Mouse (Mus musculus): ENCODE results near the gene Best3. TPM values are rescaled to one million over a fixed set of nuclear protein-coding genes. Genes with fewer than 3 reads are reported as not detected.

Best3 gene
- total RNA-seq, 2 experiments from 2014 or later, result not detected

Other genes starting within 250 kb of the Best3 start
- not detected in 2 replicates for gene Myrfl, start 89.4 kb upstream of the Best3 start, total RNA-seq (2014; fragmentation: Nextera tagmentation)
- gene Myrfl, start 89.4 kb upstream of the Best3 start, total RNA-seq (2017), result not detected in 2 replicates
- 12.0 and 26.3 TPM in 2 replicates for gene Rab3ip, start 35.5 kb upstream of the Best3 start, total RNA-seq (2014; fragmentation: Nextera tagmentation)
- gene Rab3ip, start 35.5 kb upstream of the Best3 start, total RNA-seq (2017), result 17.9 and 19.2 TPM in 2 replicates
- not detected in 2 replicates for gene Gm10271, start 13.7 kb upstream of the Best3 start, total RNA-seq (2014; fragmentation: Nextera tagmentation)
- not detected in 2 replicates for gene Gm10271, start 13.7 kb upstream of the Best3 start, total RNA-seq (2017)
- gene Lrrc10, start 59.0 kb downstream of the Best3 start, total RNA-seq (2014; fragmentation: Nextera tagmentation), result not detected in 2 replicates
- not detected in 2 replicates for gene Lrrc10, start 59.0 kb downstream of the Best3 start, total RNA-seq (2017)
- gene Cct2, start 77.5 kb downstream of the Best3 start, total RNA-seq (2014; fragmentation: Nextera tagmentation), result 387 and 450 TPM in 2 replicates
- gene Cct2, start 77.5 kb downstream of the Best3 start, total RNA-seq (2017), result 517 and 619 TPM in 2 replicates
- gene Frs2, start 162.2 kb downstream of the Best3 start, total RNA-seq (2014; fragmentation: Nextera tagmentation), result 32.6 and 36.4 TPM in 2 replicates
- gene Frs2, start 162.2 kb downstream of the Best3 start, total RNA-seq (2017), result 12.1 and 12.9 TPM in 2 replicates
- gene Yeats4, start 238.2 kb downstream of the Best3 start, total RNA-seq (2014; fragmentation: Nextera tagmentation), result 54.8 and 84.5 TPM in 2 replicates
- gene Yeats4, start 238.2 kb downstream of the Best3 start, total RNA-seq (2017), result 94.3 and 101 TPM in 2 replicates

Data from granulocyte monocyte progenitor cell, adult 5-6 weeks (primary cell).